Mouse (Mus musculus) stomach, embryonic 14.5 days (tissue): Measurements from ENCODE around the gene Tctn3. TPM values are rescaled to one million over a fixed set of nuclear protein-coding genes. Genes with fewer than 3 reads are reported as not detected.
"Not testable (repeated sequence)": the region's sequence is repeated elsewhere in the genome, so short reads cannot be mapped to it uniquely, and the experiment has no call there.

Experiments used
- ATAC-seq: fragments of 200-750 bp; cut with Nextera tagmentation; 2 replicates; pipeline ENCODE4 v1.8.0; 2017; ENCODE audit warnings: low read depth, moderate TSS enrichment; ENCODE audit not compliant: insufficient number of reproducible peaks, insufficient read depth, low FRiP score
- H3K27ac ChIP-seq: fragments of 300-500 bp; sonication (generic); 2 replicates; pipeline ENCODE4 v1.5.1; 2014; ENCODE audit warnings: mild to moderate bottlenecking, low read length, moderate library complexity, mixed read lengths
- H3K27me3 ChIP-seq: fragments of 300-500 bp; sonication (generic); 2 replicates; pipeline ENCODE4 v1.6.1; 2014; ENCODE audit warnings: low read length, control low read depth, mixed read lengths; ENCODE audit not compliant: control insufficient read depth, insufficient read depth
- H3K36me3 ChIP-seq: fragments of 300-500 bp; sonication (generic); 2 replicates; pipeline ENCODE4 v1.6.1; 2014; ENCODE audit warnings: mild to moderate bottlenecking, control low read depth, low read length, moderate library complexity, mixed read lengths; ENCODE audit not compliant: control insufficient read depth, insufficient read depth
- H3K4me1 ChIP-seq: fragments of 300-500 bp; sonication (generic); 2 replicates; pipeline ENCODE4 v1.6.1; 2014; ENCODE audit warnings: low read length, control low read depth, mixed read lengths; ENCODE audit not compliant: control insufficient read depth, insufficient read depth
- H3K4me2 ChIP-seq: fragments of 300-500 bp; sonication (generic); replicated peaks from 2 replicates; pipeline ENCODE4 v1.6.1; 2014; ENCODE audit warnings: low read depth, low read length, control low read depth
- H3K4me3 ChIP-seq: fragments of 300-500 bp; sonication (generic); 2 replicates; pipeline ENCODE4 v1.5.1; 2014; ENCODE audit warnings: low read depth, low read length, control low read depth
- H3K9ac ChIP-seq: fragments of 300-500 bp; sonication (generic); replicated peaks from 2 replicates; pipeline ENCODE4 v1.6.1; 2014; ENCODE audit warnings: low read depth, mild to moderate bottlenecking, control low read depth, low read length, moderate library complexity, mixed read lengths
- H3K9me3 ChIP-seq: fragments of 300-500 bp; sonication (generic); 2 replicates; pipeline ENCODE4 v1.6.1; 2016; ENCODE audit warnings: low read depth, low read length, control low read depth; ENCODE audit not compliant: control insufficient read depth
- WGBS: fragments of 180-500 bp; shearing (Covaris S2); extraction: QIAGEN DNeasy Blood & Tissue Kit; methylation state at CpG from one replicate; pipeline ENCODE4 v1.1.7; 2014; 5-methylcytosine and 5-hydroxymethylcytosine counted together
- polyA plus RNA-seq: library from polyadenylated mRNA; unstranded; fragments of >200 nt; fragmentation: Nextera tagmentation; extraction: Ambion mirVana; gene quantifications from 2 replicates; pipeline ENCODE4 v1.2.1, GENCODE M21; 2014

Tctn3 gene
- polyA plus RNA-seq, 1 experiment from 2014 or later: 10.4 TPM

- WGBS: 83% methylated on average over 1 of the region's 1 CpGs
Observed at GRCm38 (mm10) chr19:40633144-40633543, 21.1 kb upstream of the Tctn3 start.

GRCm38 (mm10) chr19:40632668-40633067 is 20.6 kb upstream of the Tctn3 start:
- no peak for ATAC-seq
- H3K27ac ChIP-seq: no peak overlapping the region

More at GRCm38 (mm10) chr19:40633144-40633543, 21.1 kb upstream of the Tctn3 start:
- Histone ChIP-seq H3K27me3 (no peaks in the 10 kb centered on the region), H3K9me3 (no peaks in the 10 kb centered on the region), H3K4me3 (no peak overlapping the region), H3K4me1 (no peaks in the 10 kb centered on the region), H3K9ac (no peak overlapping the region), H3K27ac (no peak overlapping the region), H3K36me3 (no peaks in the 10 kb centered on the region), H3K4me2 (no peak overlapping the region)
- no peak for ATAC-seq

GRCm38 (mm10) chr19:40632193-40632592 is 20.2 kb upstream of the Tctn3 start:
- no peak overlapping the region for H3K4me2 ChIP-seq
- ATAC-seq: no peak
- H3K4me1 ChIP-seq: no peaks in the 10 kb centered on the region
- no peaks in the 10 kb centered on the region for H3K27me3 ChIP-seq
- no peak overlapping the region for H3K27ac ChIP-seq
- WGBS: 21% methylated on average over 3 of the region's 3 CpGs
- H3K9ac ChIP-seq: no peak overlapping the region
- H3K9me3 ChIP-seq: no peaks in the 10 kb centered on the region
- H3K36me3 ChIP-seq: no peaks in the 10 kb centered on the region
- no peak overlapping the region for H3K4me3 ChIP-seq

More at GRCm38 (mm10) chr19:40632668-40633067, 20.6 kb upstream of the Tctn3 start:
- H3K27me3 ChIP-seq: no peaks in the 10 kb centered on the region
- H3K4me1 ChIP-seq: no peaks in the 10 kb centered on the region
- no peak overlapping the region for H3K4me3 ChIP-seq
- no peak overlapping the region for H3K9ac ChIP-seq
- 80% methylated on average over 5 of the region's 5 CpGs for WGBS
- H3K9me3 ChIP-seq: no peaks in the 10 kb centered on the region
- H3K36me3 ChIP-seq: no peaks in the 10 kb centered on the region
- no peak overlapping the region for H3K4me2 ChIP-seq

GRCm38 (mm10) chr19:40630606-40631005 is 18.6 kb upstream of the Tctn3 start:
- WGBS: 77% methylated on average over 7 of the region's 7 CpGs
- no peak overlapping the region for H3K4me3 ChIP-seq

GRCm38 (mm10) chr19:40630096-40630495 is 18.1 kb upstream of the Tctn3 start:
- no peak overlapping the region for H3K4me2 ChIP-seq
- H3K4me1 ChIP-seq: no peaks in the 10 kb centered on the region
- H3K27ac ChIP-seq: no peak overlapping the region
- no peaks in the 10 kb centered on the region for H3K27me3 ChIP-seq
- no peak overlapping the region for H3K9ac ChIP-seq
- no peaks in the 10 kb centered on the region for H3K9me3 ChIP-seq
- no peak overlapping the region for H3K4me3 ChIP-seq
- no peak for ATAC-seq
- 81% methylated on average over 3 of the region's 3 CpGs for WGBS
- H3K36me3 ChIP-seq: no peaks in the 10 kb centered on the region

More at GRCm38 (mm10) chr19:40630606-40631005, 18.6 kb upstream of the Tctn3 start:
- Histone ChIP-seq H3K9ac (no peak overlapping the region), H3K27me3 (no peaks in the 10 kb centered on the region), H3K9me3 (no peaks in the 10 kb centered on the region), H3K27ac (no peak overlapping the region), H3K4me1 (no peaks in the 10 kb centered on the region), H3K4me2 (no peak overlapping the region), H3K36me3 (no peaks in the 10 kb centered on the region)
- ATAC-seq: no peak

GRCm38 (mm10) chr19:40628950-40629349 is 16.9 kb upstream of the Tctn3 start:
- Histone ChIP-seq H3K4me1 (no peaks in the 10 kb centered on the region), H3K27ac (no peak overlapping the region), H3K36me3 (no peaks in the 10 kb centered on the region), H3K27me3 (no peaks in the 10 kb centered on the region), H3K9ac (no peak overlapping the region), H3K4me3 (no peak overlapping the region), H3K4me2 (no peak overlapping the region), H3K9me3 (no peaks in the 10 kb centered on the region)
- ATAC-seq: no peak

GRCm38 (mm10) chr19:40625935-40626334 is 13.9 kb upstream of the Tctn3 start:
- Histone ChIP-seq H3K4me3 (no peak overlapping the region), H3K27ac (no peak overlapping the region), H3K27me3 (no peaks in the 10 kb centered on the region), H3K36me3 (no peaks in the 10 kb centered on the region), H3K4me2 (no peak overlapping the region), H3K9ac (no peak overlapping the region), H3K9me3 (no peaks in the 10 kb centered on the region), H3K4me1 (no peaks in the 10 kb centered on the region)
- WGBS: 55% methylated on average over 12 of the region's 12 CpGs
- ATAC-seq: no peak

GRCm38 (mm10) chr19:40621616-40622015 is 9.6 kb upstream of the Tctn3 start:
- H3K27ac ChIP-seq, ATAC-seq, H3K4me3 ChIP-seq, H3K4me2 ChIP-seq, H3K9ac ChIP-seq, H3K27me3 ChIP-seq, H3K36me3 ChIP-seq, H3K4me1 ChIP-seq, H3K9me3 ChIP-seq: not testable (repeated sequence)
- 52% methylated on average over 8 of the region's 26 CpGs for WGBS

- Histone ChIP-seq H3K9ac (no peak overlapping the region), H3K4me1 (peaks cover 4% of the 10 kb centered on the region), H3K27me3 (no peaks in the 10 kb centered on the region), H3K36me3 (no peaks in the 10 kb centered on the region), H3K27ac (no peak overlapping the region), H3K4me3 (no peak overlapping the region), H3K4me2 (no peak overlapping the region), H3K9me3 (no peaks in the 10 kb centered on the region)
- ATAC-seq: no peak
- 76% methylated on average over 7 of the region's 7 CpGs for WGBS
Observed at GRCm38 (mm10) chr19:40616021-40616420, 4.0 kb upstream of the Tctn3 start.
